Mouse (Mus musculus) cerebellum, postnatal 25 days (tissue): ENCODE measurements around the gene Fbxw7.

ENCODE experiments used
- DNase-seq, 2 experiments: peaks; one replicate each; pipeline ENCODE4 v3.0.0; 2021; ENCODE audit warnings: mixed read lengths in 2 of 2

The Fbxw7 gene

DNA sequence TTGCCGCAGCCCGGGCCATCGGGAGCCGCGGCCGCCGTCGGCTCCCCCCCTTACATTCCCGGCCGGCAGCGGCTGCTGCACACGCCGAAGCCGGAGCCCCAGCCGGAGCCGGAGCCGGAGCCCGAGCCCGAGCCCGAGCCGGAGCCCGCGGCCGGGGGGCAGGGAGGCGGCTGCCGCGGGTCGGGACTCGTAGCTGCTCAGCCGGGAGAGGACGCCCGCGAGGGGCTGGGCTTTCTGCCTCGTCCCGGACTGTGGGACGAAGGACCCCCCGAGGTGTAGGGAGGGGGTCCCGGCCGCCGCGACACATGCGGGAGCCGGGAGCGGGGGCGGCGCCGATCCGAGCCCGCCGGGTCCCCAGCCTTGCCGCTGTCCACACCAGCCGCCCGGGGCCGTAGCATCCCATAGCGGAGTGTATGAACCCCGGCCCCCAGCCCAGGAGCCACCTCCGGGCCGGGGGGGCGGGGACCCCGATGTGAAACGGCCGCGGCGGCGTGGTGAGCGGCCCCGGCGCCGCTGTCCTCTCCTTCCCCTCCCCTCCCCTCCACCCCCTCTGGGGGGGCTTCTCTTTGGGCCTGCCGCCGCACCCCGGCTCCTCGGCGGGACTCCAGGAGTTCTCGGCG, at the start of gene Fbxw7:
Gene Fbxw7, plus strand, starts transcription at position 507 of the 620 bp plus-strand sequence.
- DNase-seq = no peak

DNA sequence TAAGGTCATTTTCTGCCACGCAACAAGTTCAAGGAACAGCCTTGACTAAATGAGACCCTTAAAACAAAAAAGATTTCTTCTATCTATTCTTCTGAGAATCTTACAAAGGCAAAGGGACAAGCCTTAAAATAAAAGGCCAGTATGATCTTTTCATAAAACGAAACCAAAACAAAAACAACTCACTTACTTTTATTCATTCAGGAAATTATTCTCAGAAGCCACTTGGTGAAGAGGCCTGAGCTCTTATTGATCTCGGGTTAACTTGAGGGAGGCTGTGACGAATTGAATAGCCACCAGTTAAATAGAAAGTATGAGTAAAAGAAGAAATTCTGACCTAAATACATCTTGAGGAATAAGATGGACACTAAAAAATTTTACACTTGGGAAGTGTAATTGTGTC, 46.1 kb upstream of the Fbxw7 start:
- no peak for DNase-seq

DNA sequence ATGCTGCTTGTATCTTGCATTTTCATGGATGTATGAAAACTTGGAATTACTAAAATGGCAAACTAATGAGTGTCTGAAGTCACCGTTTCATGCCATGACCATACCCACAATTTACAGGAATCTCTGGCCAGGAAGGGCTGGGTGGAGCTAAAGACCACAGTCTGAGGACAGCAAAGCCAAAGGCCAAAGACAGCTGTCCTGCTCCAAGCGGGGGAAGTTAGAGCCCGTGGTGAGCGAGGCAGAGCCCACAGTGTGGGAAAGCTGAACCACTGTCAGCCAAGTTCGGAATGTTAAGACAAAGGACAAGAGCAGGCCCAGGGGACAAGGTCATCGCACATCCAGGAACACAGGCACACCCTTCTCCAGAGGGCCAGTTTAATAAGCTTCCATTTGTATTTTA, 45.7 kb upstream of the Fbxw7 start:
- DNase-seq = no peak

DNA sequence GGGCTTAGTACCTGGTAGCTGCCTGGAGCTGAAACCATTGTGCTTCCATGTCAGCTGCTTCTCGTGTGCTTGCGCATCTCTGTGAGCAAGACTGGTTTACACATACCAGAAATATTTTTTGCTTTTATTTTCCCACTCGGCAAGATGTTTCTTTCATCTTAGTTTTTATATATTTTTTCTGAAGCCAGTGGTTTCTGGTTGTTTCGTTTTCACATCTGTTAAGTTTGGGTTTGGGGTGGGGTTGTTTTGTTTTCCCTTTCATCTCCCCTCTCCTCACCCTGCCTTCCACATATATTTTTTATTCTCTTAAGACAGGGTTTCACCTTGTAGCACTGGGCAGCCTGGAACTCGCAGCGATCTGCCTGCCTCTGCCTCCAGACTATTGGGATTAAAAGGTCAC, 44.5 kb upstream of the Fbxw7 start:
- DNase-seq = no peak

DNA sequence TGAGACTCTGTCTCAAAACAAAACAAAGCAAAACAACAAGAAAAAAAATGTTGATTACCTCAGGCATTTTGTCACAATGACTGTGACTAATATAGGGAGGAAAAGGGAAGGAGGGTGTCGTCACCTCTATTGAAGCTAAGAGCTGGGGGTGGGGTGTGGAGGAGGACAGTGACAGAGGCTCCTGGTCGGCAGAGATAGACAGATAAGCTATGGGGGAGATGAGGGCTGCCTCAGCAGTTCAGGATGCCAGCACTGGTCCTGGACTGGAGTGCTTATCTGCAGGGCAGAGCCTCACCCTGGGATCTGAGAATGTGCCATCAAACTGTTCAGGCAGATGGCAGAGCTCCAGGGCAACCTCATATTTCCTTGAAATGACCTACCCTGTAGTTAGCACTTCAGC, 43.1 kb upstream of the Fbxw7 start:
- no peak for DNase-seq

DNA sequence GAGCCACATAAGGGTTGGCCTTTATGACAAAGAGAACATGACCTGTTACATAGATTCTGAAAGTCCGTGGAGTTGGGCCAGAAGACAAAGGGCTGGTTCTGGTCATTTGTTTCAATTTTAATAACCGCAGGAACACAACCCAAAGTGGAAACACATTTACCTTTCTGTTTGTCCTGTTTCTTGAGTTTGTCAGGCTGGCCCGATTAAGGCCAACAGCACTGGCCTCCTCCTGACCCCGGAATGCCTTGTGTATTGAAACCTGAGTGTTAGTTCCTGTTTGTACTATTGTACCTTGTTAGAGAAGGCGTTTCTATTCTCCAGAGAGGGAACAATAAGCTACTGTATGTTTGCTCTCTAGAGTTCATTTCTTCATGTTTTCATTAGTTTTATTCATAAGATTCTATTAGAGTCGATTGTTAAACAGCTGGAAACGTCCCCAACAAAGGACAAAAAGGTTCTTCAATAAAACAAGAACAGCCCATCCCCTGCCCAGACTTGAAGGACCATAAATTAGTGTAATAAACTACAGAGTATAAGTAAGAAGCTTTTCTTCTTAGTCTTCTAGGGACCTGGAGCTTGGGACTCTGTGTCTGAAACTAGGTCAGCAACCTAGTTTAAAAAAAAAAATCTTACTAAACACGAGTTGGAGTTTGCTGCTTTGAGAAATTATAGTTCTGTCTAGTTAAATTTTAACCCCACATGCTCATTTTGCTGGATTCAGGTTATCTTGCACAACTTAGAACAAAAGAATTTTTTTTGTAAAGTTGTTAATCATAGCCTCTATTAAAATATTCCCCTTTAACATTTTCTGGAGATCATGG, 40.6 kb upstream of the Fbxw7 start:
- no peak for DNase-seq

DNA sequence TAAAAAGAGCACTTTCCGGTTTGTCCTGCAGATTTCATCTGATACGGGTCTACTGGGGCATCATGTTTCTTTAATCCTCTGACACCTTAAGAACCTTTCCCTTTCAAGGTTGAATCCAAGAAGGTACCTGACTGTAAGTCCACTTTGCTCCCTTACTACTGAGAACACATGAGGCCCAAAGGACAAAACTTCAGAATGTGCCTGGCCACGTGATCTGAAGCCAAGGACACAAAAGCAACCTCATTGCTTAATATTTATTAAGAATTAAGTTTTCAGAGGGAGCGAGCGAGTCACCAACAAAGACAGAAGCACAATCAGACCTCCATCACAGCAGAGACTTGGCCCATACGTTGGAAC, 40.0 kb upstream of the Fbxw7 start:
- DNase-seq = no peak

DNA sequence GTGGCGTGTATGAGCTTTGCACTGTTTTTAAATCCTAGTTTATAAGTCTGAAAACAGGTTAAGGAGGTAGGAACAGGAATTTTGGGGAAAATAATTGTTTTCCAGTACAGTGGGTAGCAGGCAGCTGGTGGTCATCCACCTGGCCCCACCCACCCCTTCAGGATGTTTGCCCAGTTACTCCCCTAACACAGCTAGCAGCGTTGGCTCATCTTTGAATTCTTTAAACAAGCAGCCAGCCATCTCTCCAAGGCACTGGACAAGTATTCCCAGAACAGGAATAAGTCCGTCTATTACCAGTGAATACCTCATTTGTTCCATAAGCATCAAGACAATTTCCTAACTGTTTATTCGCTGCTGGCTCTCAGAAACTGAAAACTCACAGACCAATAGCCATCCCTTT, 39.5 kb upstream of the Fbxw7 start:
- DNase-seq = no peak

DNA sequence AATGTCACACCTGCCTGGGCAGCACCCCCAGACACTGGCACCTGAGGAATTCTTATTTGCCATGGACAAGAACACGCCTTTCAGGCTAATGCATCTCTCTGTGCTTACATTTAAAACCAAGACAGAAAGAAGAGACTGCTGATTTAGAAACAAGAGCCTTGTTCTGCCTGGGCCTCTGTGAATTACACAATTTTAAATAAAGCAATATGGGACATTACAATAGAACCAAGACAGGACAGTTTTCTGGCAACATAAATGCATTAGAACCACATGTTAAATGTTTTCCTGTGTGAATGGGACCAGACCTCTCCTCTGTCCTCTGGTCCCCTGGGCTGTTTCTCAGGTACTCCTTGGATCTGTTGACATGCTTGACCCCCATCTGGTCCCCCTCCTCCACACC, 39.0 kb upstream of the Fbxw7 start:
- DNase-seq = no peak

DNA sequence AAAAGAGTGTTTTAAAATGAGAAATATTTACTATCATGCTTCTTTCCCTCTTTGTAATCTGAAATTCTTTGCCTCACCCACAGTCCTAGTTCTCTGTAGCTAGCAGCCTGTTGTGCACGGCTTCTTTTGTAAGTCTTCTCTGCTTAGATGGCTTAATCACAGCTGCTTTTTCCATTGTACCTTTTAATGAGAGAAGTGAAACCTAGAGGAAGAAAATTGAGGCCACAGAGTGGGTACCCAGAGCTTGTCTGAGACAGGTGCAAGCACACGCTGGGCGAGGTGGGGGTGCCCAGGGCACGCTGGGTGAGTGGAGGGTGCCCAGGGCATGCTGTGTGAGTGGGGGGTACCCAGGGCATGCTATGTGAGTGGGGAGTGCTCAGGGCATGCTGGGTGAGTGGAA, 27.2 kb upstream of the Fbxw7 start:
- no peak for DNase-seq

DNA sequence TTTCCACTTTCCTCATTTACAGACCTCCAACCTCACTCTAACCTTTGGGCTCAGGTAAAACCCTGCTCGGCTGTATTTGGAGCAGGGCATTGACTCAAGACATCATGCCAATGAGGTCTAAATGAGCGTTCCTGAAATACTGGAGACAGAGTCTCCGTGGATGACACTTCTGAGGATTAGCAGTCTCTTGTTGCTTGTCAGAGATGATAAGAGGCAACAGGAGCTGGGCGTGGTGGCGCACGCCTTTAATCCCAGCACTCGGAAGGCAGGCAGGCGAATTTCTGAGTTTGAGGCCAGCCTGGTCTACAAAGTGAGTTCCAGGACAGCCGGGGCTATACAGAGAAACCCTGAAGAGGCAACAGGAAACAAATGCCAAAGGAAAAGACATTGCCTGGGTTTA, 11.0 kb upstream of the Fbxw7 start:
- DNase-seq = no peak

DNA sequence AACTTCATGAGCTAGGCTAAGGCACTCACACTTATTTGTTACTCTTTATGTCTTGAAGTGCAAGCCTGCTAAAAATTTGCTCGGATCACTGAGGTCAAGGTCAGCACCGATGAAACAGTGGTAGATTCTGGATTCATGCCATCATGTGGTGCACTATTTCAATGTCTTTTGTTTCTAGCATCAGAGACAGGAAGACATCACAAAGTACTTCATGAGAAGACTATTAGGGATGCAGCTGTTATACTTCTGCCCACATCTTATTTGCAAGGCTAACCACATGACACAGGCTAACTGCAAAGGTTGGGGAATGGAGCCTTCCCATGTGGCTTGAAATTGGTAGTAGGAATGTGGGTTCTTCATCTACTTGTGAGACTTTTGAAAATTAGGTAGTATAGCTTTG, 8.9 kb upstream of the Fbxw7 start:
- DNase-seq = no peak

DNA sequence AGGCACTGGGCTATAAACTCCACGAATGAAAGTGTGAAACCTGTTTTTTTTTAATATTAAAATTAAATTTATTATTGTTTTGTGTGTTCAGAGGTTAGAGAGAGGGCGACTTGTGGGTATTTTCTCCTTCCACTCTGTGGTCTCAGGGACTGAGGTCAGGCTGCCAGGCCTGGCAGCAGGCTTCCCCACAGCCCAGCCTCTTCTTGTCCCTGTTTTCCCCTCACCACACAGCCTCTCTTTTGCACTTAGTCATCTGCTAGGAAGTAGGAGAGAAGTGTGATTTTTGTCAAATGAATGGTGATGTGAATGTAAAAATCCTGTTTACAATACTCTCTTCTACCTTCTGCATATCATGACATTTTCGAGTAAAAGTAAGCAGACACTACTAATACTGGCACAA, 7.2 kb upstream of the Fbxw7 start:
- DNase-seq = no peak

DNA sequence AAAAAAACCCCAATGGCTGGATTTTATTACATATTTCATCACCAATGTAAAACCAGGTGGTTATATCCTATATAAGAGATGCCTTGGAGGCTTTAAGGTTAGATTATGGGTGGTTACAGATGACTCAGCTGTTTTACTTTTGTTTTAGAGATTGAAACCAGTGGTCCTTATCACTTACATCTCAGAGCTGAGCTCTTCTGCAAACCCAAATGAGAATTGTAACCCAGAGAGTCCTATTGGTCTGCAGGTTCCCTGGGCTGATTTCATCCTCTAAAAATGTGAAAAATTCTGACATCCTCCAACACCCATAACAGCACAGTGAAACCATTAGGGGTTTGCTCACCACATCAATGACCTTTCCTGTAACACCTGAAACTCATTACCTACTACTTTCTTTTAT, 6.2 kb upstream of the Fbxw7 start:
- DNase-seq = no peak

DNA sequence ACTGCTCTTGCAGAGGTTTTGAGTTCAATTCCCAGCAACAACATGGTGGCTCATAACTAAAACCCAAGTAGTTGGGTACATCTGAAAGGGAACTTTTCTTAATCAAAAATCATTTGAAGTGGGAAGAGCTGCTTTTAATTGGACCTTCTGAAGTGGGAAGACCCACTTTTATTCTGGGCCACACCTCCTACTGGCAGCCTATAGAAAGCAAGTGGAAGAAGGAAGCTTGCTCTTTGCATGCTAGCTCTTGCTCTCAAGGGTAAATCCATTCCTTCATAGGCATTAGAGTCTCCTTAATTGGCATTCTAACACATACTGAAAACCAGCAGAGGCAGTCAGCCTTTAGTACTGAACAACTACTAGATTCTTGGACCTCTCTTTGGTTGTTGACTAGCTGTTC, 4.3 kb upstream of the Fbxw7 start:
- no peak for DNase-seq

DNA sequence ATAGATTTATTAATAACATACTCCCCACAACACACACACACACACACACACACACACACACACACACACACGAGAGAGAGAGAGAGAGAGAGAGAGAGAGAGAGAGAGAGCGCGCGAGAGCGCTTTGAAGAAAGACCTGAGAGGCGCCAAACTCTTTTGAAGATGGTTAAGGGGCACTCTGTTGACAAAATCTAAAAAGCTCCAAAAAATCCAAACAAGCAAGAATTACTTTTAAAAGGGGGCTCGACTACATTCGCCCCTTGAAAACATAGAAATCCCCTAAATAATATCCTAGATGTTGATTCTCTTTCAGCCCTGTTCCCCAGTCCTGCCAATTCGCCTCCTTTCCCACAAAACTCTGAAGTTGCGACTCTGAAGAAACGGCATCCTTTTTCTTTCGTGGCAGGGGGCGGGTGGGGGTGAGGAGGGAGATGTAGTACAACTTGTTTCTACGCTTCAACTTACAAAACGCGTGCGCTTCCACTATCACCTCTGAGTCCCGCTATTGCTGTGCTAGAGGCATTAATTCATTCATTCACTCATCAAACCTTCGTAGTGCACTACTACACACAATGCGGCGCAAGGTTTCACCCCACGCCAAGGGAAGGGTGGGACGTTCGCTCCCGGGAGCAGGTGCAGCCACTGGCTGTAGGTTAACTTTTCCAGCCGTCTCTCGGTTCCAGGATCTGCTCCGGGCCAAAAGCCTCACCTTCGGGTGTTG, 1.5 kb upstream of the Fbxw7 start:
- DNase-seq = no peak

DNA sequence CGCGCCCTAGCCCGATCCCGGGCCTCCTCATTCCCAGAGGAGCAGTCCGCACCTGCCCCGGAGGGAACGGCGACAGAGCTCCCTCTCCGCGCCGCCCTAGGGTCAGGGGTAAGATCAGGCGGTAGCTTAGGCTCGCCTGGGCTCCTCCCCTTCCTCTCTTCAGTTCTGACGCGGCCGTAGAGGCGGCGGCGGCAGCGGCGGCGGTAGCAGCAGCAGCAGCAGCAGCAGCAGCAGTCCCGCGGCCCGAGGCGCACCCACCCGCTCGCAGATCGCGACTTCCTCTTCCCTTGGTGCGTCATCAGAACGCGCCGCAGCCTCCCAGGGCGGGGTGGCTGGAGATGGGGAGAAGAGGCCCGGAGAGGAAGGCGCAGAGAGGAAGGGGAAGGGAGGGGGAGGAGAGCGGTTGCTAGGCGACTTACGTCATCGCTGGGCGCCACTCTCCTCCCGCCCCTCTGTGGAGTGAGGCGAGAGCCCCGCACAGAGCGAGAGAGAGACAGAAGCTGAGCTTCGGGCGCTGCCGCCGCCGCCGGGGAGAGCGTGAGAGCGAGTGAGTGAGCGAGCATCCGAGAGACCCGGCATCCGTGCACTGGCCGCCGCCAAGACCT, 809 bp upstream of the Fbxw7 start:
- DNase-seq = peak; percentile 100

DNA sequence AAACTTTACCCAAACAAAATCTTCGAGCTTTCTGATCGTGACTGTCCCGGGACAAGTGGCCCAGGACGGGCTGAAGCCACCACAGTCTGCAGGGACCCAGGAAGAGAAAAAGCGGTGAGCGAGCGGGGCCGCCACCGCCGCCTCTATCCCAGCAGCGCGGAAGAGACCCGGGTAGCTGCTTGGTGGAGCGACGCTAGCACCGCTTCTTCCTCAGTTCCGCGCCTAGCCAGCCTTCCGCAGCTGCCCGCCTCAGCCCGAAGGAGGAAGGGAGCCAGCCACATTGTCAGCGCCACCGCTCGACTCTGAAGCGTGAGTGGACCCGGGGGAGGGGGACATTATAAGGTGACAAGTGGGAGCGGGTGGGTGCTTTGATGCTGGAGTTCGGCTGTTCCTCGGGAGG, 393 bp downstream of the Fbxw7 start:
- peak; percentile 24 to 39 for DNase-seq

DNA sequence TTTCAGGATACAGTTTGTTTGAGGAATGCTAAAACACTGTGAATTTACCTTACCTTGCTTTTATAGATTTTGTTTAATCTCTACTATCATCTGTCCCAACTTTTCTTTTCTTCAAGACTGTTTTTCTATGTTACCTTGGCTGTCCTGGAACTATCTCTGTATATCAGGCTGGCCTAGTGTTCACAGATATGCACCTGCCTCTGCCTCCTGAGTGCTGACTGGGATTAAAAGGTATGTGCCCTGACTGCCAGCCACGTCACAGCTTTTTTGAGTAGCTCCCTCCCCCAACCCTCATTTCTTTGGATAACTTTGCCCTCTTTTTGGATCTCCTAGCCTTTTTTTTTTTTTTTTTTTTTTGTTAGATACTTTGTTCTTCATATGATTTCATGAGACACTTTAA, 1.9 kb downstream of the Fbxw7 start:
- no peak for DNase-seq

DNA sequence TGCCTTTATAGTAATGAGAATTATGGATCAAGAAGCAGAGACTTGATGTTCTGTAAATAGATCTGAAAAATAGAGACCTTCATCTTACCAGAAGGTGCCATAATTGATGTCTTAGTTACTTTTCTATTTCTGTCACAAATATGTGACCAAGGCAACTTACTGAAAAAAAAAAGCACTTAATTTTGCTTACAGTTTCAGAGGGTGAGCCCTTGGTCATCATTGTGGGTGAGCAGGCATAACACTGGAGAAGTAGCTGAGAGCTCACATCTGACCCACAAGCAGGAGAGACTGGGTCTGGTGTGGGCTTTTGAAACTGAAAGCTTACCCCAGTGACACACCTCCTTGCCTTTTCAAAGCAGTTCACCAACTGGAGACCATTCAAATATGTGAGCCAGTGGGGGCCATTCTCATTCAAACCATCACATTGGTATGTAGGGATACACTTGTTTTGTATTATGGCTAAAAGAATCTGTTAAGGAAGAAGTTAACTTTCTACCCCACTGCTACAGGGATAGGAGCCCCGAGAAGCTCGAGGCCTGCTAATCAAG, 5.7 kb downstream of the Fbxw7 start:
- no peak for DNase-seq

DNA sequence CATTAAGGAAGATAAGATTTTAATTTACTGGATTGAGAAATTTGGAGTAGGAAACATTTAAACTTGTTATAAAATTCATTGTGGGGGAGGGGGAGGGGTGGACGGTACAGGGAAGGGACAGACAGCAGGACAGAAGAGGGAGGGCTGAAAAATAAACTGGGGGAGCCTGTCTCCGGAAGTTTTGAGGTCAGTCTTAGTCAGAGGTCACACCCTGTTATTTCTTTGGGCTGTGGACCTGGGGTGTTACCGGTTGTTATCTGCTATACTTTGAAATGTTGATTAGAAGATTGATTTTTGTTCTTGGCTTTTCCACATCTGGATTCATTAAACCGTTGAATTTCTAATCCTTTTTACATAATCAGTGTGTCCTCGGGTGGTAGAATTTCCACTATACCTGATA, 10.9 kb downstream of the Fbxw7 start:
- DNase-seq = no peak

DNA sequence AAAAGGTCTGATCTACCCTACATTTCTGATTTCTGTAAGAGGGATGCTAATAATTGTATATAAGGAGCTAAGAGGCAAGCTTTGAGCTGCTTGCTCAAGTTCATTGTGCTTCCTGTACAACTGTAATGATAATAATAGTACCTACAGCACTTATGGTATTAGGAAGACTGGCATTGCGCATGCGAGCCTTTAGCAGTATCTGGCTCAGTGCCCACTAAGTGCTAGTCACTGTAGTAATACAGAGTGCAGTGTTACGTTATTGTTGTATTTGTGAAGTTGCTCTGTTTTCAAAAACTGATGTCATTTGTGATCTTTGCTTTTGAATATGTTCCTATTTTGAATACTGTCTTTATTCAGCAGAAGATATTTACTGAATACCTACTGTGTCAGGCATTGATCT, 11.3 kb downstream of the Fbxw7 start:
- peak in 1 of 2 experiments; percentile 18 for DNase-seq

DNA sequence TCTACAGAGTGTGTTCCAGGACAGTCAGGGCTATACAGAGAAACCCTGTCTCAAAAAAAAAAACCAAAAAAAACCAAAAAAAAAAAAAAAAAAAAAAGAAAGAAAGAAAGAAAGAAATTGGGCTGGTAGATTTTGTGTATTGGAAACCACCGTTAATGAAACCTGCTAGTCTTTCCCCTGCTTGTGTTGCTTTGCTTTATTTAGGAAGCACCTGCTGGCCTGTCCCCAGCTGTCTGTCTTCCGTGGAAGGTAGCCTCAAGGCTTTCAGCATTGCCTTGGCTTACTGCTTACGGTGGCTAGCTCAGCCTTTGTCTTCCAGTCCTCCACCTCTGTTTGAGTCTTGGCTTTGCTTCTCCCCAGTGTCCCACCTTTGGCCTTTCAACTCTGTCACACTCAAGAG, 11.9 kb downstream of the Fbxw7 start:
- no peak for DNase-seq

DNA sequence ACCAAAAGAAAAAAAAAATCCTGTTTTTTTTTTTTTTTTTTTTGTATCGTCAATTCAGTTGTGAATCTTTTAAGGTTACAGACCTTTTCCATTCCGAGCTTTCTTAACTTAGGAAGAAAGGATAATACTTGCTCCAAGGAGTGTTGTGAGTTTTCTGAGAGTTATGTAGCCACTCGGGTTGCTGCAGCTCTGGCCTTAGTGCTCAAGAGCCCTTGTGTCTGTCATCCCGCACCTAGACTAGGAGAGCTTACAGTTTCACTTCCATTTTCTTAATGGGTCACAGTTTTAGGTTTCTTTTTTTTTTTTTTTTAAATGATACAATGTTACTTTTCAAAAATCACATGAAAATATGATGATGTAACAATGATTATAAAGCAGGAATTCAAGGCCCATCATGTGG, 12.5 kb downstream of the Fbxw7 start:
- no peak for DNase-seq
